Mouse (Mus musculus) intestine, embryonic 16.5 days (tissue): Measurements from ENCODE around the gene Grb14. TPM values are rescaled to one million over a fixed set of nuclear protein-coding genes. Genes with fewer than 3 reads are reported as not detected.

Experiments
- ATAC-seq: fragments of 200-750 bp; cut with Nextera tagmentation; 2 replicates; pipeline ENCODE4 v1.8.0; 2017; ENCODE audit warnings: moderate TSS enrichment, moderate library complexity
- H3K27ac ChIP-seq: fragments of 300-500 bp; sonication (generic); 2 replicates; pipeline ENCODE4 v1.5.1; 2014; ENCODE audit warnings: mild to moderate bottlenecking, low read length
- H3K27me3 ChIP-seq: fragments of 300-500 bp; sonication (generic); replicated peaks from 2 replicates; pipeline ENCODE4 v1.6.1; 2014; ENCODE audit warnings: low read length, control low read depth, mixed read lengths; ENCODE audit not compliant: control insufficient read depth, insufficient read depth
- H3K36me3 ChIP-seq: fragments of 300-500 bp; sonication (generic); 2 replicates; pipeline ENCODE4 v1.6.1; 2014; ENCODE audit warnings: low read length, control low read depth; ENCODE audit not compliant: control insufficient read depth, insufficient read depth
- H3K4me1 ChIP-seq: fragments of 300-500 bp; sonication (generic); 2 replicates; pipeline ENCODE4 v1.6.1; 2014; ENCODE audit warnings: low read length, control low read depth, mixed read lengths; ENCODE audit not compliant: control insufficient read depth, insufficient read depth
- H3K4me2 ChIP-seq: fragments of 300-500 bp; sonication (generic); 2 replicates; pipeline ENCODE4 v1.6.1; 2014; ENCODE audit warnings: low read depth, low read length, control low read depth
- H3K4me3 ChIP-seq: fragments of 300-500 bp; sonication (generic); 2 replicates; pipeline ENCODE4 v1.5.1; 2014; ENCODE audit warnings: mild to moderate bottlenecking, low read length
- H3K9ac ChIP-seq: fragments of 300-500 bp; sonication (generic); 2 replicates; pipeline ENCODE4 v1.6.1; 2014; ENCODE audit warnings: low read depth, low read length
- H3K9me3 ChIP-seq: fragments of 300-500 bp; sonication (generic); 2 replicates; pipeline ENCODE4 v1.6.1; 2016; ENCODE audit warnings: low read length, control low read depth; ENCODE audit not compliant: control insufficient read depth
- WGBS: fragments of 180-500 bp; shearing (Covaris S2); extraction: QIAGEN DNeasy Blood & Tissue Kit; methylation state at CpG from one replicate; pipeline ENCODE4 v1.1.7; 2014; 5-methylcytosine and 5-hydroxymethylcytosine counted together
- polyA plus RNA-seq: library from polyadenylated mRNA; unstranded; fragments of >200 nt; fragmentation: Nextera tagmentation; extraction: Ambion mirVana; gene quantifications from 2 replicates; pipeline ENCODE4 v1.2.1, GENCODE M21; 2015

Gene Grb14
- polyA plus RNA-seq, 1 experiment from 2014 or later: 14.7 TPM

DNA sequence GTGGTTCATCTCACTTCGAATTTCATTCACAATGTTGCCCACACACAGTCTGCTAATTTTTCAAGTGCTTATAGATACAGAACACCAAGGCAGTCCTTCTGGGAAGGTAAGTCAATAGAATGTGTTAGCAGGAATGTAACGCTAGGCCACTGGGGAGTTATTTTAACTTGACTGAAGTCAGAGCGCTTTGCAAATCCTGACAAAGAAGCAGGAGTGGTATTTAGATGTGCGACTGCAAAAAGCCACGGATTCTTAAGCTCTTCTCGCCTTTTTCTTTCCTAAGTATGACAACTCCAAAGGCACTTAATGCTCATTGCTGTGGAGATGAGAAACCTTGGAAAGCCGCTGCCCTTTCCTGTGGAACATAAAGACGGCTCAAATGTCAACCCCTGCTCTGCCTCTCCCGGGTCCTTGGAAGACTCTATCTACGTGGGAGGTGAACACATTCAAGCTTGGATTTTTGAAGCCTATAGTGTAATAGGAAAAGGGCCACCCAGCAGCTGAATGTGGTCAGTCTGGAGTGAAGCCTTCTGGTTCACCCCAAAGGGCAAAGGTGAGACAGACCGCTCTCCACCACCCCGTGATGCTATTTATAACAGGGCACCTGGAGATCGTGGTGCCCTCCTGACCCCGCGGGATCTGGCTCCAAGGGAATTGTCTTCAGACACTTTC, 3.0 kb downstream of the Grb14 start:
- no peak overlapping the region for H3K27ac ChIP-seq

DNA sequence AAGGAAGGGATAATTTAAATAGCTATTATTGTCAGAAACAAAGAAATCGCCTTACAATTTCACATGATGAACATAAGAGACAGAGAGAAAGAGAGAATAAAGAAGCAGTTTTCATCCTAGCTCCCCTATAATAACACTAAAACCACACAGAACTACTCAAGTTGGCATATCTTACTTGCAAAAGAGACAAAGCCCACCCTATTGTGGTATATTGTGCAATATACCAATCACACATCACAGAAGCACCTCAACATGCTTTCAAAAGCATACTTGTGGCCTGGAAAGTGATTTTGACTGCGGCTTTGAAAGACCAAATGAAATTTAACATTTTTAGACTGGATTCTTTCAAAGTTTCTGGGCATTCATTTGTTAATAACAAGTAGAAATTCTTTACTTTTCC, 7.4 kb downstream of the Grb14 start:
- H3K4me3 ChIP-seq: no peak overlapping the region
- H3K27ac ChIP-seq: no peak overlapping the region
- H3K27me3 ChIP-seq: no peaks in the 10 kb centered on the region
- ATAC-seq: no peak
- H3K4me1 ChIP-seq: no peaks in the 10 kb centered on the region
- H3K9ac ChIP-seq: no peak overlapping the region
- 89% methylated on average over 2 of the region's 2 CpGs for WGBS
- H3K4me2 ChIP-seq: no peak overlapping the region
- no peaks in the 10 kb centered on the region for H3K9me3 ChIP-seq
- H3K36me3 ChIP-seq: no peaks in the 10 kb centered on the region

More for the DNA sequence above, 3.0 kb downstream of the Grb14 start:
- Histone ChIP-seq H3K27me3 (no peaks in the 10 kb centered on the region), H3K36me3 (no peaks in the 10 kb centered on the region), H3K9ac (peak overlapping the region; percentile 74), H3K4me3 (peak overlapping the region; percentile 66), H3K4me2 (peak overlapping the region; percentile 91), H3K4me1 (no peaks in the 10 kb centered on the region), H3K9me3 (no peaks in the 10 kb centered on the region)
- no peak; the same call in 1 of the 2 replicates for ATAC-seq
- WGBS: 10% methylated on average over 15 of the region's 15 CpGs

DNA sequence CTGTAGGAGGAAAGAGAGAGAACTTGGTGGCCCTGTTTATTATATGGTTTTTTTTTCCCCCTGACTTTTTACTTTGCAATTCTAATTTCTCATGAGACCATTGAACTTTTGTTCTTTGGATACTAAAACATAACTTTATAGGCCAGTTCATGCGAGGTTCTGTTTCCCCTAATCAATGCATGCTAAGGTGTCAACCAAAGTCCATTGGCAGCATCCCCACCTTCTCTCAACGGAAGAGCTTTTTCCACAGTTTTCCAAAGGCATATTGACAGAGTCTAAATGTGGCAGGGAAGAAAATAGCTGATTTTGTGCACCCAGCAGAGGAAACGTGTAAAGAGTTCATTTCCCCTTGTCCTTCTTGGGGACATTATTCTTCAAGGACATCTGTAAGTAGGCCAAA, 10.2 kb downstream of the Grb14 start:
- no peaks in the 10 kb centered on the region for H3K9me3 ChIP-seq
- 75% methylated on average over 3 of the region's 3 CpGs for WGBS
- no peak overlapping the region for H3K4me3 ChIP-seq
- H3K36me3 ChIP-seq: no peaks in the 10 kb centered on the region
- no peak for ATAC-seq
- no peaks in the 10 kb centered on the region for H3K4me1 ChIP-seq
- no peak overlapping the region for H3K9ac ChIP-seq
- H3K27ac ChIP-seq: no peak overlapping the region
- H3K4me2 ChIP-seq: no peak overlapping the region
- no peaks in the 10 kb centered on the region for H3K27me3 ChIP-seq

DNA sequence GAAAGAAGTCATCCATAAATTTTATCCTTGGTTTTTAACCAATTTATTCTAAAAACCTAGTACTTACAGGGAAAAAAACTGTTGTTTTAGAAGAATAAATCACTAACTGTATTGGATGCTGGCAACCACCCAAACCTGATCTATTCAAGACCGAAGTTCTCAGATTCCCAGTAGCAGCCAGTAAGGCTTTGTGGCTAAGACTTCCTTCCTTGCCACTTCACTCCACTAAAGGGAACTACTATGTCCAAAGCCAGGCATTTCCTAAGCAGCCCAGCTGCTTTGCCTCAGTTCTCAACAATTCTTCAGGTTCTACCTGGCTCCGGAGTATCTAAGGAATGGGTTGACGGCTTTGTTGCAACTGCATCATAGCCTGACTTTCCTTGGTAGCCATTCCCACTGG, 14.7 kb downstream of the Grb14 start:
- H3K9me3 ChIP-seq: no peaks in the 10 kb centered on the region
- no peak overlapping the region for H3K27ac ChIP-seq
- 78% methylated on average over 3 of the region's 3 CpGs for WGBS
- H3K4me1 ChIP-seq: no peaks in the 10 kb centered on the region
- H3K27me3 ChIP-seq: no peaks in the 10 kb centered on the region
- no peak overlapping the region for H3K4me2 ChIP-seq
- no peak for ATAC-seq
- H3K4me3 ChIP-seq: no peak overlapping the region
- H3K36me3 ChIP-seq: no peaks in the 10 kb centered on the region
- no peak overlapping the region for H3K9ac ChIP-seq

DNA sequence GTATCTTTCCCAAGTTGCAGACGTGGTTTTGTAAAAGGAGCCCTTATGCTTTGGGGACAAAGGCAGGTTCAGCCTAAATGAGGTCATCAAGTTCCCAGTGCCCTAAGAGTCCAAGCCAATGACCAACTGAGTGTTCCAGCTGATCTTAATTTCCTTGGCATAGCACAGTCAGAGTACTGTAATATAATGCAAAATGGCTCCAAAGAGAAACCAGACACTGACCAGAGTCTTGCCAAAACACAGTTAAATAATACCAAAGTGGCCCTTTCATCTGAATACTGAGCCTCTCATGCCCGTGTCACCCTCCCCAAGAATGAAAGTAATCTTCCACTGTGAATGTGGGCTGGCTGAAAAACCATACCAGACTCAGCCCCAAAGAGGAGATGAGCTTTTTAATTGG, 17.4 kb downstream of the Grb14 start:
- Histone ChIP-seq H3K4me2 (no peak overlapping the region), H3K9me3 (no peaks in the 10 kb centered on the region), H3K4me3 (no peak overlapping the region), H3K4me1 (no peaks in the 10 kb centered on the region), H3K9ac (no peak overlapping the region), H3K27me3 (no peaks in the 10 kb centered on the region), H3K36me3 (no peaks in the 10 kb centered on the region), H3K27ac (0 out of 2 replicates have a peak overlapping the region, but pooled peaks have one; percentile 11)
- ATAC-seq: no peak
- WGBS: 59% methylated on average over 2 of the region's 2 CpGs

DNA sequence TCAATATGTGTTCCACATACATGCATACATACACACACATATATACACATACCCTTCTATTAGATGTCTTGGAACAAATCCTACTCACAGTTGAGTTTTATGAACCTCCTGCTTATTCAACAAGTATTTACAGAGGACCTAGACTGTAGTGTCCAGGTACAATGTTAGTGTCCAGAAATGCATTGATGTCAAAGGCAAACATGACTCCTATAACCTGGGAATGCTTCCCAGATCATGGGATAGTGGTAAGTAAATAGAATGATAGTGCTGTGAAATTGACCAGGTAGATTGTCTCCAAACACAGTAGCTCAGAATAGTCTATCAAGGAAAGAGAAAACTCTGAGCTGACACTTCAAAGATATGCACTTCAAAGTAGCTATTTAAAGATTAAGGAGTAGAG, 19.7 kb downstream of the Grb14 start:
- H3K27me3 ChIP-seq: no peaks in the 10 kb centered on the region
- H3K9me3 ChIP-seq: no peaks in the 10 kb centered on the region
- no peaks in the 10 kb centered on the region for H3K4me1 ChIP-seq
- H3K27ac ChIP-seq: no peak overlapping the region
- no peak overlapping the region for H3K9ac ChIP-seq
- no peaks in the 10 kb centered on the region for H3K36me3 ChIP-seq
- no peak for ATAC-seq
- H3K4me3 ChIP-seq: no peak overlapping the region
- H3K4me2 ChIP-seq: no peak overlapping the region

DNA sequence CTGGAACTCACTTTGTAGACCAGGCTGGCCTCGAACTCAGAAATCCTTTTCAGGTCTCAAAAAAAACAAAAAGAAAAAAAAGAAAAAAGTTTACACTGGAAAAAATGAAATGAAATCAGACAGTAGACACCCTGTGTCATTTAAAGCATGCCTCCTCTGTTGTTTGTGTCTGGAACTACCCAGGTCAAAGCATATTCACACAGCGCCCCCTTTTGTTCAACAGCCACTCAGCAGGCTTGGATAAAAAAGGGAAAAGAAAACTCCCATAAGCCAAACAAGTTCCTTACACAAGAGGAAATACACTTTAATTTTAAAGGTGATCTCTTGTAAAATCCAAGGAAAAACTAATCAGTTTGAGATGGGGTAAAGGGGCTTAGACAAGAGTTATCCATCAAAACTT, 21.4 kb downstream of the Grb14 start:
- H3K27ac ChIP-seq: no peak overlapping the region
- H3K4me3 ChIP-seq: no peak overlapping the region
- no peaks in the 10 kb centered on the region for H3K9me3 ChIP-seq
- ATAC-seq: no peak
- H3K36me3 ChIP-seq: no peaks in the 10 kb centered on the region
- H3K4me1 ChIP-seq: no peaks in the 10 kb centered on the region
- no peak overlapping the region for H3K4me2 ChIP-seq
- no peak overlapping the region for H3K9ac ChIP-seq
- 61% methylated on average over 2 of the region's 2 CpGs for WGBS
- H3K27me3 ChIP-seq: no peaks in the 10 kb centered on the region

DNA sequence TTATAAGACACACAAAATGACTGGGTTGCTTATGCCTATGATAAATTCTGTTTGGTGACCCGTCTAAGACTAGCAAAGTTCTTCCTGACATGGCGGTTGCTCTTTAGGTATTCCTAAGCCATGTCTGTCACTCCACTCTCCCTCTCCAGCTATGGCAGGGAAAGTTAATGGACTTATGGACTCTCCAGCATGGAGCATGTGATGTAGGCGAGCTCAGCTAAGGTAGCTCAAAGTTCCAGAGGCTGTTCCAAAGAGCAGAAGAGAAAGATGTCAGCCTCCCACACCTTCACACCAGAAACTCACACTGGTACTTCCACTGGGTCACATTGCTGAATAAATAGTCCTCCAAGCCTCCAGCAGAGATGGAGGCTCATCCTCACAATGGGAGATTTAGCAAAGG, 22.2 kb downstream of the Grb14 start:
- WGBS: 82% methylated on average over 3 of the region's 3 CpGs
- H3K36me3 ChIP-seq: no peaks in the 10 kb centered on the region
- no peak overlapping the region for H3K4me2 ChIP-seq
- no peaks in the 10 kb centered on the region for H3K9me3 ChIP-seq
- no peaks in the 10 kb centered on the region for H3K27me3 ChIP-seq
- H3K27ac ChIP-seq: no peak overlapping the region
- H3K4me3 ChIP-seq: no peak overlapping the region
- no peak overlapping the region for H3K9ac ChIP-seq
- H3K4me1 ChIP-seq: no peaks in the 10 kb centered on the region
- peak; percentile 58; the same call in 1 of the 2 replicates for ATAC-seq

DNA sequence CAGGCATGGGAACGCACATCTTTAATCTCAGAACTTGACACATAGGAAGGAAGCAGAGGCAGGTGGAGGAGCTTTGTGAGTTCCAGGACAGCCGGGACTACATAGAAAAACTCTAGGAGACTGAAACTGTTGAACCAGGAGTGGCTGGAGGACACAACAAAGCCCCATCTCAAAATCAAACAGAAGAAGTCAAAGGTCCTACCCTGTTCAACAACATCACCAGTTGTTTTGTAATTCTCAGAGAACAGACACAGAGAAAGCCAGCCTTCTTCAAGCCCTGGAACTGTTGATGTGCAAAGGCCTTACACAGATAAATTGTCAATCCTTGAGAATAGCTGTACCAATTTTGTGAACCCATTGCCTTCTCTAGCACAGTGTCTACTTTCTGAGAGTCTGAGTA, 29.7 kb downstream of the Grb14 start:
- Histone ChIP-seq H3K27ac (no peak overlapping the region), H3K4me2 (no peak overlapping the region), H3K4me1 (no peaks in the 10 kb centered on the region), H3K36me3 (no peaks in the 10 kb centered on the region), H3K9me3 (no peaks in the 10 kb centered on the region), H3K9ac (no peak overlapping the region), H3K4me3 (no peak overlapping the region), H3K27me3 (no peaks in the 10 kb centered on the region)
- ATAC-seq: no peak
- WGBS: 88% methylated on average over 2 of the region's 2 CpGs
